Mouse (Mus musculus) frontal cortex, postnatal 14 days (tissue): ENCODE measurements around the gene Gm4778.
"Not testable (repeated sequence)": the region's sequence is repeated elsewhere in the genome, so short reads cannot be mapped to it uniquely, and the experiment has no call there.

Experiments
- DNase-seq, 2 experiments: peaks; one replicate each; pipeline ENCODE4 v3.0.0; 2022; ENCODE audit warnings: low spot score in 2 of 2

Gene Gm4778

GRCm38 (mm10) chr3:94263736-94264135, at the start of gene Gm4778:
TSS of gene Gm4778 (plus strand) at chr3:94264036.
- DNase-seq = not testable (repeated sequence)

- DNase-seq = no peak
Measured at GRCm38 (mm10) chr3:94260598-94260997, 3.2 kb upstream of the Gm4778 start.

DNA sequence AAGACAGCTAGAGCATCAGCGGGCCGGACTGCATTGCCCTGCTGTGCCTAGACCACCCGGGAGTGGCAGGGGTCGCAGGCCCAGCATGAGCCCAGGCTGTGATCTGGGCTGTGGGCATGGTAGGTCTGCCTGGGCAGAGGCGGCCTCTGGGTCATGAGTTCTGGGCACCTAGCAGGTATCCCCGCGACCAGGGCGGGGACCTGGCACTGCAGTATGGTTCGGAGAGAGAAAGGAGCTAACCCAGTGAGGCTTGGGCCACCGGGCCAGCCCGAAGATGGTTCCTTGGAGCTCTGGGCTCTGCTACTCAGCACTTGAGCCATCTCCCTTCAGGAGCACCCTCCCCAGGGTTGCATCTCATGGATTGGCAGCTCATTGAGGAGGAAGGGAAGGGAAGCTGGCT, 12.2 kb downstream of the Gm4778 start:
- DNase-seq = no peak

DNA sequence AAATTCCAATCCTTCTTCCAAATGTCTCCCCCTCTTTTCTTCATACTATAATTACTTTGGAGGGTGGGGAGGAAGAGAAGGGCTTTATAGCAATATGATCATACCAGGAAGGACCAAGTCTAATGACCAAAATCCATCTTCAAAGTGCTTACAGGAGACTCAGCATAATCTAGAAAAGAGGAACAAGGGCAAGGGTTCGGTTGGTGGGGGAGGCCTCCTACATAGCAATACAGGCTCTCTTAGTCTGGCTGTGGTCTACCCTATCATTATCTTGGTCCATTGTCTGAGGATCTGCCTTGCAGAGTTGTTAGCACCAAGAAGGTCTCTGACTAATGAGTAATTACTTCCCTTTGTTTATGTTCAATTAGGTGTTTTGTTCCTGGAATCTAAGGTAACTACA, 41.6 kb downstream of the Gm4778 start:
- no peak for DNase-seq

GRCm38 (mm10) chr3:94306975-94307374, 43.1 kb downstream of the Gm4778 start:
- no peak for DNase-seq

DNA sequence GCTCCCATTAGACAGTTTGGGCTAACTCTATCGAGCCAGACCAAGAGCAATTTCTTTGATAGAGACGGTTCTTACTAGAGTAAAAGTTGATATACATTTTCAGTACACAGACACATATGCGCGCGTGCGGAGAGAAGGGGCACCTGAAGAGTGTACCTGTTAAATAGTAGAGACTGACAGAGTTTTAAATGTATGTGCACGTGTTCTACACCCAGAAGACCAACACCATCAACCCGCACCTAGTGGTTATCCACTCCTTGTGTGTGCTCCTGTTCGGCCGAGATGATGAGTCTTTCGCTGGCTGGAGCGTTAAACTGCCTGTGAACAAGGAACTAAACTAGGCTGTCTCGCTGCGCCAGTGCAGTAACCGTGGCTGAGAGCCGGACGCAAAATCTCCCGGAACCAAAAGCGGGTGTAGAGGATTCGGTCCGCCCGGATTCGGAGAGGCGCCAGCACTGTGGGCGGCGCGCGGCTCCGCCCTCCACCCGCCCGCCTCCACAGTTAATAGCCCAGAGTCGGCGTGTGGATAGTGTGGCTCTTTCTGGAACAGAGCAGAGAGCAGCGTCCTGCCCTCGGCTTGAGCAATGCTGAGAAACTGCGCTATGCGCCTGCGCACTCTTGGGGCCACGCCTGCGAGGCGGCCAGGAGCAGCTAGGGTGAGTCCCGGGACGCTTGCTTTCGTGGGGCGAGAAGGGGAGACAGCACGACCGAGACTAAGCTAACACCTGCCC, 46.0 kb downstream of the Gm4778 start, which contains the start of gene Them4:
Gene Them4, plus strand, starts transcription at position 457 of the 731 bp plus-strand sequence.
- DNase-seq = peak; percentile 85

DNA sequence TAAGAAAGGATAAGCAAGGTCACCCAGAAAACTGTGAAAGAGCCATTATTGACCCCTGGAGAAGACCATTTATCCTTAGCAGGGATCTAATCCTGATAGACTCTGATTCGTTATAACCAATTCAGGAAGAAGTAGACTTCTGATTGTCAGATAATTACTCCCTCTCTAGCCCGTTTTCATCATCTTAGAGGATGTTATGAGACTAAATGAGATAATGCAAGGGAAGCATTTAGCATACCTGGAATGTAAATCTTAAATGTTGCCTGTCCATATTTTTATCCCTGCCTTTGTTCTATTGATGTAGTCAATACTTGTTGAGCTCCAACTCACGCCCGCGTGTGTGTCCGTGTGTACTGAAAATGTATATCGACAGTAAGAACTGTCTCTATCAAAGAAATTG, 46.7 kb downstream of the Gm4778 start:
- no peak for DNase-seq

DNA sequence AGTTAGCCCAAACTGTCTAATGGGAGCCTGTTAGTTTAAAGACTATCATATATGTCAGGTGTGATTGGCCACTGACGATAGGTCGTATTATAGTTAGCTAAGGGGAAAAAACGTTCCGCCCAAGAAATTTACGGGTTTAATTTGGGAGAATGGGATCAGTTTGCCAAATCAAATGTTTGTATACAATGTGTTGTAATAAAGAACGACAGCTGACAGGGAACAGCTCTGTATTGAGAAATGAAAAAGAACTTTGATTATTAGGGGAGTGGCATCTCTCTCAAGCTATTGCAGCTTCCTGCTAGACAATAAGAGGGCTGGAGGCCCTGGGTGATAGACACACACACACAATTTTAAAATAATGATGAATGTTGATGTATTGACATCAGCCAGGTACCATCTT, 47.1 kb downstream of the Gm4778 start:
- no peak for DNase-seq

DNA sequence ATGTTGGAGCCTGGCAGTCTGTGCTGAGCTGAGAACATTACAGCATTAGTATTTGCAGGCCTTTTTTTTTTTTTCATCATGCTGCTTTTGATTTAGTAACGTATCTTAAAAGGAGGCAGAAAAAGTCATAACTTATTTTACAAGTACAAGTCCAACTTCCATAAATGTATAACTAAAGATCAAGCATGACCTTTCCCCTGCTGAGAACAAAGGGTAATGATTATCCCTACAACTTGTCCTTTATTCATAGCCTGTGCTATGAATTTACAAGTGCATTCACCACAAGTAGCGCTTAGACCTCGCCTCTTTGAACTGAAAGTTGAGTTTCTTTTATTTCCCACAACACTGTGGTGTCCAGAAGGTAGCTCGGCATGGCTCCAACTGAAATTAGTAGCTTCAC, 47.5 kb downstream of the Gm4778 start:
- DNase-seq = no peak
